Comparison of ENCODE assay signal across 27 mouse cellular contexts in the genomic region with DNA sequence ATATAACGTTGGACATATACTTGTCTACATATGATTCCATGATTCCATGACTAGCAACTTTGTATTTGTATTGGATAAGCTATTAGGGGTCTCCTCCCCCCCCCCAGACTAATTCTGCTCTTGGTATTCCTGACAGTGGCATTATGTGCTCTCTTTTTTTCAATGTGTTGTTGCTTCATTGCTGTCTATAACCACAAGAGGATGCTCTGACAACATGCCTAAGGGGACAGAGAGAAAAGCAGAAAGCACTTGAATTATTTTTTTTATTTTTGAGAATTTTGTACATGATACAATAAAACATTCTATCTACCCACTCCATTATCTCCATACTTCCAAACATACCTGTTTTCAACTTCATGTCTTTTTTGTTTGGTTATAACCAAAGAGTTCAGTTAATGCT. TPM values are rescaled to one million over a fixed set of nuclear protein-coding genes. Genes with fewer than 3 reads are reported as not detected.
DNase-seq lines count a peak whose midpoint lies in the region; ATAC-seq and TF ChIP-seq lines count a peak whose summit lies in the region.
"Had no signal": no experiment of that assay in that cellular context is flagged by ENCODE, and none has a peak within 500 bp of the region (broad histone marks: within the 10 kb centered on the region; RNA-seq: fewer than 3 reads in every experiment).

No protein-coding gene starts in this region.

- no peaks in the 10 kb centered on the region for H3K36me3 ChIP-seq in hindbrain, postnatal 0 days (ENCODE audit: insufficient read depth, low read length)
- H3K36me3 ChIP-seq in hindbrain, embryonic 10.5 days, result no peaks in the 10 kb centered on the region
- no peaks in the 10 kb centered on the region for H3K36me3 ChIP-seq in midbrain, postnatal 0 days (ENCODE audit: insufficient read depth, low read length)
- no peaks in the 10 kb centered on the region for H3K36me3 ChIP-seq in midbrain, embryonic 13.5 days
- H3K36me3 ChIP-seq in stomach, postnatal 0 days (ENCODE audit: control insufficient read depth, insufficient read depth, low read length), result no peaks in the 10 kb centered on the region
- H3K36me3 ChIP-seq: embryonic facial prominence, embryonic 12.5 days; embryonic facial prominence, embryonic 15.5 days; forebrain, embryonic 12.5 days; forebrain, embryonic 15.5 days; heart, embryonic 10.5 days; hindbrain, embryonic 13.5 days had no signal

- no peak for TF ChIP-seq EP300 in stomach, postnatal 0 days (optimal IDR thresholded peaks at IDR 0.05)

- H3K9me3 ChIP-seq in hindbrain, postnatal 0 days (ENCODE audit: low read length), result no peaks in the 10 kb centered on the region
- H3K9me3 ChIP-seq in hindbrain, embryonic 10.5 days, result no peaks in the 10 kb centered on the region
- no peaks in the 10 kb centered on the region for H3K9me3 ChIP-seq in midbrain, postnatal 0 days (ENCODE audit: low read length)
- H3K9me3 ChIP-seq in midbrain, embryonic 13.5 days, result no peaks in the 10 kb centered on the region
- H3K9me3 ChIP-seq in stomach, postnatal 0 days (ENCODE audit: control insufficient read depth, low read length), result no peaks in the 10 kb centered on the region
- H3K9me3 ChIP-seq: embryonic facial prominence, embryonic 12.5 days; embryonic facial prominence, embryonic 15.5 days; forebrain, embryonic 12.5 days; forebrain, embryonic 15.5 days; heart, embryonic 10.5 days; hindbrain, embryonic 13.5 days had no signal

- no peak for ATAC-seq in hindbrain, postnatal 0 days
- ATAC-seq in midbrain, postnatal 0 days (ENCODE audit: low FRiP score), result no peak
- ATAC-seq in midbrain, embryonic 13.5 days, result no peak
- ATAC-seq in stomach, postnatal 0 days (ENCODE audit: low FRiP score, low TSS enrichment), result no peak
- ATAC-seq: activated CD4-positive, CD25-positive, alpha-beta regulatory T cell, adult 4 months; CD4-positive, CD25-positive, alpha-beta regulatory T cell, adult 4 months; forebrain, embryonic 15.5 days; hindbrain, embryonic 16.5 days; inflammation-experienced regulatory T-cells, adult 6 months had no signal

- no peak for DNase-seq in hindbrain, postnatal 0 days (ENCODE audit: low spot score)
- DNase-seq in hindbrain, embryonic 10.5 days (ENCODE audit: low spot score), result no peak
- no peak for DNase-seq in layer of hippocampus, adult 2 months (ENCODE audit: low spot score in 2 of 2)
- DNase-seq in layer of hippocampus, adult 11-12 months (ENCODE audit: low spot score), result no peak
- DNase-seq in midbrain, postnatal 0 days (ENCODE audit: low spot score), result no peak
- DNase-seq in stomach, postnatal 0 days (ENCODE audit: low spot score), result no peak
- no peak for DNase-seq in left cerebral cortex, postnatal 25 days (ENCODE audit: low spot score in 2 of 2)
- DNase-seq: adrenal gland, adult 8-10 months; adrenal gland, postnatal 25 days; cerebellum, adult 11-12 months; cerebellum, adult 8-10 months; cerebellum, postnatal 10 days; cerebellum, postnatal 36 days; gastrocnemius, postnatal 10 days; gastrocnemius, postnatal 36 days; heart, adult 2 months had no signal

- no peak overlapping the region for H3K4me2 ChIP-seq in hindbrain, postnatal 0 days (ENCODE audit: low read depth, low read length)
- H3K4me2 ChIP-seq in midbrain, postnatal 0 days (ENCODE audit: low read depth, low read length, poor library complexity, severe bottlenecking), result no peak overlapping the region
- no peak overlapping the region for H3K4me2 ChIP-seq in midbrain, embryonic 13.5 days (replicated peaks)
- no peak overlapping the region for H3K4me2 ChIP-seq in stomach, postnatal 0 days (replicated peaks; ENCODE audit: low read depth)
- H3K4me2 ChIP-seq: embryonic facial prominence, embryonic 12.5 days; embryonic facial prominence, embryonic 15.5 days; forebrain, embryonic 12.5 days; forebrain, embryonic 15.5 days; hindbrain, embryonic 13.5 days had no signal

- WGBS in hindbrain, postnatal 0 days, result 40% methylated on average over 1 of the region's 1 CpGs
- WGBS in hindbrain, embryonic 10.5 days, result 42% methylated on average over 1 of the region's 1 CpGs
- whole genome bisulfite sequencing in midbrain, postnatal 0 days, result 50% methylated on average over 1 of the region's 1 CpGs
- WGBS in midbrain, embryonic 13.5 days, result 44% methylated on average over 1 of the region's 1 CpGs
- 27% methylated on average over 1 of the region's 1 CpGs for WGBS in stomach, postnatal 0 days

- TF ChIP-seq CTCF in hindbrain, postnatal 0 days (IDR thresholded peaks at IDR 0.05; ENCODE audit: low read depth), result peak; percentile 42
- peak; percentile 71 for TF ChIP-seq CTCF in layer of hippocampus, adult 2 months (conservative IDR thresholded peaks at IDR 0.05)
- peak; percentile 62 for TF ChIP-seq CTCF in midbrain, postnatal 0 days (IDR thresholded peaks at IDR 0.05)
- TF ChIP-seq CTCF in stomach, postnatal 0 days (IDR thresholded peaks at IDR 0.05; ENCODE audit: low read depth), result peak; percentile 42

- H3K9ac ChIP-seq in hindbrain, postnatal 0 days (replicated peaks; ENCODE audit: low read length), result no peak overlapping the region
- H3K9ac ChIP-seq in midbrain, postnatal 0 days (replicated peaks; ENCODE audit: low read length, poor library complexity, severe bottlenecking), result no peak overlapping the region
- no peak overlapping the region for H3K9ac ChIP-seq in midbrain, embryonic 13.5 days (replicated peaks)
- H3K9ac ChIP-seq in stomach, postnatal 0 days (ENCODE audit: low read length), result no peak overlapping the region
- H3K9ac ChIP-seq: embryonic facial prominence, embryonic 12.5 days; embryonic facial prominence, embryonic 15.5 days; forebrain, embryonic 12.5 days; forebrain, embryonic 15.5 days; hindbrain, embryonic 13.5 days had no signal

- no peak overlapping the region for H3K4me3 ChIP-seq in hindbrain, postnatal 0 days (ENCODE audit: low read length)
- no peak overlapping the region for H3K4me3 ChIP-seq in hindbrain, embryonic 10.5 days
- no peak overlapping the region for H3K4me3 ChIP-seq in layer of hippocampus, adult 2 months
- H3K4me3 ChIP-seq in midbrain, postnatal 0 days (ENCODE audit: low read depth, low read length), result no peak overlapping the region
- no peak overlapping the region for H3K4me3 ChIP-seq in midbrain, embryonic 13.5 days (replicated peaks)
- H3K4me3 ChIP-seq in stomach, postnatal 0 days (ENCODE audit: low read depth, low read length), result no peak overlapping the region
- H3K4me3 ChIP-seq: embryonic facial prominence, embryonic 12.5 days; embryonic facial prominence, embryonic 15.5 days; forebrain, embryonic 12.5 days; forebrain, embryonic 15.5 days; heart, adult 2 months; heart, embryonic 10.5 days; hindbrain, embryonic 13.5 days had no signal

- no peaks in the 10 kb centered on the region for H3K4me1 ChIP-seq in hindbrain, postnatal 0 days (ENCODE audit: insufficient read depth, low read length)
- no peaks in the 10 kb centered on the region for H3K4me1 ChIP-seq in hindbrain, embryonic 10.5 days (replicated peaks)
- H3K4me1 ChIP-seq in midbrain, postnatal 0 days (ENCODE audit: insufficient read depth, low read length), result no peaks in the 10 kb centered on the region
- H3K4me1 ChIP-seq in midbrain, embryonic 13.5 days (replicated peaks), result 0 out of 2 replicates have a peak, but pooled peaks cover 2% of the 10 kb centered on the region
- no peaks in the 10 kb centered on the region for H3K4me1 ChIP-seq in stomach, postnatal 0 days (replicated peaks; ENCODE audit: control insufficient read depth, insufficient read depth)
- H3K4me1 ChIP-seq: embryonic facial prominence, embryonic 12.5 days; embryonic facial prominence, embryonic 15.5 days; forebrain, embryonic 12.5 days; heart, embryonic 10.5 days; hindbrain, embryonic 13.5 days had no signal

- intact Hi-C loops in left cerebral cortex, postnatal 25 days (cut with DNase I), result loop anchor here (10.0 kb wide), 1 partner anchor 1500 kb away; a partner anchor contains a TSS

- H3K27me3 ChIP-seq in hindbrain, postnatal 0 days (ENCODE audit: insufficient read depth, low read length), result no peaks in the 10 kb centered on the region
- no peaks in the 10 kb centered on the region for H3K27me3 ChIP-seq in hindbrain, embryonic 10.5 days (ENCODE audit: insufficient read depth, poor library complexity, severe bottlenecking)
- no peaks in the 10 kb centered on the region for H3K27me3 ChIP-seq in midbrain, postnatal 0 days (ENCODE audit: insufficient read depth, low read length)
- H3K27me3 ChIP-seq in midbrain, embryonic 13.5 days, result no peaks in the 10 kb centered on the region
- no peaks in the 10 kb centered on the region for H3K27me3 ChIP-seq in stomach, postnatal 0 days (ENCODE audit: control insufficient read depth, insufficient read depth, low read length)
- H3K27me3 ChIP-seq: embryonic facial prominence, embryonic 12.5 days; embryonic facial prominence, embryonic 15.5 days; forebrain, embryonic 12.5 days; forebrain, embryonic 15.5 days; hindbrain, embryonic 13.5 days had no signal

- H3K27ac ChIP-seq in hindbrain, postnatal 0 days, result no peak overlapping the region
- no peak overlapping the region for H3K27ac ChIP-seq in hindbrain, embryonic 10.5 days
- H3K27ac ChIP-seq in layer of hippocampus, adult 2 months, result no peak overlapping the region
- no peak overlapping the region for H3K27ac ChIP-seq in midbrain, postnatal 0 days (ENCODE audit: low read depth, low read length)
- H3K27ac ChIP-seq in midbrain, embryonic 13.5 days, result no peak overlapping the region
- H3K27ac ChIP-seq in stomach, postnatal 0 days (replicated peaks), result no peak overlapping the region
- H3K27ac ChIP-seq: embryonic facial prominence, embryonic 12.5 days; embryonic facial prominence, embryonic 15.5 days; forebrain, embryonic 12.5 days; forebrain, embryonic 15.5 days; heart, adult 2 months; heart, embryonic 10.5 days; hindbrain, embryonic 13.5 days had no signal

RNA-seq across cellular contexts. Expression of a gene that starts 18.7 kb away (rescaled TPM):
- total RNA-seq in hindbrain, postnatal 0 days (2014; rRNA removed), result 9.4 and 9.9 TPM in 2 replicates
- 1.7 and 1.9 TPM in 2 replicates for polyA plus RNA-seq in hindbrain, postnatal 0 days (2015; fragmentation: Nextera tagmentation; extraction: Ambion mirVana)
- 1.2 and 1.3 TPM in 2 replicates for polyA plus RNA-seq in hindbrain, embryonic 10.5 days (2016; fragmentation: Nextera tagmentation; extraction: Ambion mirVana)
- total RNA-seq in layer of hippocampus, adult 2 months (2021), result 10 to 100 TPM; 49.7 to 50.7 TPM
- 12.6 and 14.3 TPM in 2 replicates for total RNA-seq in midbrain, postnatal 0 days (2014; rRNA removed)
- polyA plus RNA-seq in midbrain, postnatal 0 days (2015; fragmentation: Nextera tagmentation; extraction: Ambion mirVana), result 1.5 and 1.9 TPM in 2 replicates
- 2.3 and 2.8 TPM in 2 replicates for polyA plus RNA-seq in midbrain, embryonic 13.5 days (2015; fragmentation: Nextera tagmentation; extraction: Ambion mirVana)
- 0.55 and 0.59 TPM in 2 replicates for polyA plus RNA-seq in stomach, postnatal 0 days (2015; fragmentation: Nextera tagmentation; extraction: Ambion mirVana)
- 10 to 100 TPM; 41.3 to 47.5 TPM for total RNA-seq in left cerebral cortex, postnatal 25 days (2021)
- polyA plus RNA-seq: activated CD4-positive, CD25-positive, alpha-beta regulatory T cell, adult 4 months; CD4-positive, CD25-positive, alpha-beta regulatory T cell, adult 4 months; inflammation-experienced regulatory T-cells, adult 6 months had no signal
